Mouse (Mus musculus) CH12.LX (cell line): ENCODE results near the gene Mnd1. TPM values are rescaled to one million over a fixed set of nuclear protein-coding genes. Genes with fewer than 3 reads are reported as not detected.

ENCODE experiments used
- DNase-seq: peaks from one replicate; pipeline ENCODE4 v3.0.0-alpha.2; 2013; ENCODE audit errors: extremely low read depth
- H3K27ac ChIP-seq: 2 replicates; pipeline ENCODE4 v1.5.1; 2012; ENCODE audit warnings: low read depth, mild to moderate bottlenecking, control low read depth, moderate library complexity; ENCODE audit not compliant: insufficient read depth
- H3K27me3 ChIP-seq: replicated peaks from 2 replicates; pipeline ENCODE3; 2012; ENCODE audit warnings: inconsistent platforms
- H3K36me3 ChIP-seq, 2 experiments: replicated peaks in 1 of 2; 2 replicates each; pipeline versions ENCODE3 to v1.6.1; 2012; ENCODE audit warnings: inconsistent platforms in 1 of 2, low read length in 1 of 2, mild to moderate bottlenecking in 1 of 2, mixed read lengths in 1 of 2, moderate library complexity in 1 of 2; ENCODE audit not compliant: control insufficient read depth in 1 of 2, insufficient read depth in 1 of 2
- H3K4me1 ChIP-seq, 2 experiments: 2 replicates each; pipeline ENCODE4 v1.6.1; 2012; ENCODE audit warnings: inconsistent platforms in 1 of 2, moderate library complexity in 1 of 2; ENCODE audit not compliant: insufficient read depth in 2 of 2, control insufficient read depth in 1 of 2
- H3K4me2 ChIP-seq: 2 replicates; pipeline ENCODE4 v1.6.1; 2012; ENCODE audit warnings: low read depth, mild to moderate bottlenecking, control low read depth; ENCODE audit not compliant: poor library complexity, insufficient read depth, severe bottlenecking
- H3K4me3 ChIP-seq, 3 experiments: fragments of 150-350 bp in 1 of 3; sonication (generic) in 1 of 3; replicated peaks in 1 of 3; 2 replicates each; pipeline versions ENCODE3 to v1.5.1; 2011 to 2012; ENCODE audit warnings: low read depth in 2 of 3, low read length in 2 of 3, mild to moderate bottlenecking in 2 of 3, moderate library complexity in 2 of 3, control low read depth in 1 of 3, improper control_type of control experiment in 1 of 3, inconsistent platforms in 1 of 3, mixed read lengths in 1 of 3; ENCODE audit not compliant: poor library complexity in 1 of 3
- H3K79me2 ChIP-seq: replicated peaks from 2 replicates; pipeline ENCODE4 v1.6.1; 2012; ENCODE audit warnings: mild to moderate bottlenecking, moderate library complexity; ENCODE audit not compliant: control insufficient read depth, poor library complexity, insufficient read depth, severe bottlenecking; ENCODE audit errors: extremely low read depth
- H3K9ac ChIP-seq: 2 replicates; pipeline ENCODE4 v1.6.1; 2012; ENCODE audit warnings: low read depth, mild to moderate bottlenecking, control low read depth, moderate library complexity; ENCODE audit not compliant: insufficient read depth
- H3K9me3 ChIP-seq: replicated peaks from 2 replicates; pipeline ENCODE3; 2012; ENCODE audit warnings: low read length, inconsistent platforms, mixed read lengths
- BHLHE40 ChIP-seq: IDR thresholded peaks from 2 replicates; pipeline ENCODE4 v1.6.1; 2011; ENCODE audit warnings: mild to moderate bottlenecking, low read depth, low read length, improper control_type of control experiment
- CHD1 ChIP-seq: IDR thresholded peaks from 2 replicates; pipeline ENCODE4 v1.6.1; 2012; ENCODE audit warnings: low read depth, low read length, improper control_type of control experiment, inconsistent platforms
- CHD2 ChIP-seq: IDR thresholded peaks from 2 replicates; pipeline ENCODE4 v1.6.1; 2011; ENCODE audit warnings: low read length, improper control_type of control experiment
- E2F4 ChIP-seq: IDR thresholded peaks from 2 replicates; pipeline ENCODE4 v1.6.1; 2011; ENCODE audit warnings: low read depth, low read length, improper control_type of control experiment; ENCODE audit not compliant: insufficient replicate concordance
- ETS1 ChIP-seq: conservative IDR thresholded peaks from 2 replicates; pipeline ENCODE4 v1.6.1; 2012; ENCODE audit warnings: low read depth, mild to moderate bottlenecking, inconsistent platforms, low read length, improper control_type of control experiment, moderate library complexity
- GABPA ChIP-seq: IDR thresholded peaks from 2 replicates; pipeline ENCODE4 v1.6.1; 2012; ENCODE audit warnings: low read depth, low read length, improper control_type of control experiment, inconsistent platforms; ENCODE audit not compliant: insufficient replicate concordance
- HCFC1 ChIP-seq: IDR thresholded peaks from 2 replicates; pipeline ENCODE4 v1.6.1; 2012; ENCODE audit warnings: low read depth, mild to moderate bottlenecking, inconsistent platforms, low read length, improper control_type of control experiment
- IRF4 ChIP-seq: IDR thresholded peaks from 2 replicates; pipeline ENCODE4 v1.6.1; 2014; ENCODE audit warnings: low read depth, mild to moderate bottlenecking, inconsistent platforms, low read length, improper control_type of control experiment
- JUND ChIP-seq: conservative IDR thresholded peaks from 2 replicates; pipeline ENCODE4 v1.6.1; 2011; ENCODE audit warnings: low read depth, low read length, improper control_type of control experiment
- KAT2A ChIP-seq: IDR thresholded peaks from 2 replicates; pipeline ENCODE4 v1.6.1; 2012; ENCODE audit warnings: low read length, improper control_type of control experiment, inconsistent platforms; ENCODE audit not compliant: insufficient replicate concordance
- MAX ChIP-seq: IDR thresholded peaks from 2 replicates; pipeline ENCODE4 v1.6.1; 2011; ENCODE audit warnings: low read length, improper control_type of control experiment
- MEF2A ChIP-seq: IDR thresholded peaks from 2 replicates; pipeline ENCODE4 v1.6.1; 2014; ENCODE audit warnings: low read depth, mild to moderate bottlenecking, inconsistent platforms, low read length, improper control_type of control experiment, borderline replicate concordance
- NRF1 ChIP-seq: IDR thresholded peaks from 2 replicates; pipeline ENCODE4 v1.6.1; 2014; ENCODE audit warnings: low read depth, mild to moderate bottlenecking, inconsistent platforms, low read length, improper control_type of control experiment, moderate library complexity
- PAX5 ChIP-seq: IDR thresholded peaks from 2 replicates; pipeline ENCODE4 v1.6.1; 2012; ENCODE audit warnings: low read length, inconsistent platforms, mixed read lengths
- POLR2A ChIP-seq: IDR thresholded peaks from 2 replicates; pipeline ENCODE4 v1.6.1; 2011; ENCODE audit warnings: low read depth, mild to moderate bottlenecking, improper control_type of control experiment, low read length
- POLR2AphosphoS2 ChIP-seq: IDR thresholded peaks from 2 replicates; pipeline ENCODE4 v1.6.1; 2011; ENCODE audit warnings: low read depth, low read length, improper control_type of control experiment
- RCOR1 ChIP-seq: conservative IDR thresholded peaks from 2 replicates; pipeline ENCODE4 v1.6.1; 2012; ENCODE audit warnings: low read depth, mild to moderate bottlenecking, inconsistent platforms, low read length, improper control_type of control experiment
- SIN3A ChIP-seq: IDR thresholded peaks from 2 replicates; pipeline ENCODE4 v1.6.1; 2012; ENCODE audit warnings: low read length, improper control_type of control experiment, inconsistent platforms
- SMC3 ChIP-seq: IDR thresholded peaks from 2 replicates; pipeline ENCODE4 v1.6.1; 2011; ENCODE audit warnings: low read depth, low read length, improper control_type of control experiment
- TCF12 ChIP-seq: IDR thresholded peaks from 2 replicates; pipeline ENCODE4 v1.6.1; 2014; ENCODE audit warnings: low read depth, mild to moderate bottlenecking, inconsistent platforms, low read length, improper control_type of control experiment
- UBTF ChIP-seq: IDR thresholded peaks from 2 replicates; pipeline ENCODE4 v1.6.1; 2012; ENCODE audit warnings: low read depth, mild to moderate bottlenecking, inconsistent platforms, low read length, improper control_type of control experiment, moderate library complexity
- USF2 ChIP-seq: conservative IDR thresholded peaks from 2 replicates; pipeline ENCODE4 v1.6.1; 2011; ENCODE audit warnings: low read depth, low read length, improper control_type of control experiment
- ZMIZ1 ChIP-seq: IDR thresholded peaks from 2 replicates; pipeline ENCODE4 v1.6.1; 2012; ENCODE audit warnings: low read depth, mild to moderate bottlenecking, inconsistent platforms, low read length, improper control_type of control experiment
- ZNF384 ChIP-seq: IDR thresholded peaks from 2 replicates; pipeline ENCODE4 v1.6.1; 2012; ENCODE audit warnings: low read depth, low read length, improper control_type of control experiment, inconsistent platforms
- dilution Hi-C: fragments of 300-500 bp; cut with MboI; formaldehyde crosslinking; loops from 2 replicates; pipeline ENCODE4 v1.14.3; 2020; ENCODE audit warnings: low sequenced_read_pairs; ENCODE audit not compliant: extremely low pct_unique_long_range_greater_than_20kb, extremely low pct_ligation_motif_present
- in situ Hi-C: fragments of 300-500 bp; cut with MboI; formaldehyde crosslinking; loops from 3 replicates; pipeline ENCODE4 v1.14.3; 2019; ENCODE audit warnings: low sequenced_read_pairs, low pct_ligation_motif_present, low pct_unique_long_range_greater_than_20kb, mixed read lengths
- polyA plus RNA-seq: library from polyadenylated mRNA; unstranded; fragments of >175 nt; gene quantifications from 2 replicates; pipeline ENCODE4 v1.2.1, GENCODE M21; 2012; ENCODE audit warnings: low read depth; ENCODE audit not compliant: insufficient read length
- total RNA-seq, 2 experiments: library from RNA; depleted of rRNA; stranded (reverse); fragments of 300-350 nt in 1 of 2; fragments of >200 nt in 1 of 2; gene quantifications; 2 replicates each; pipeline ENCODE4 v1.2.3; 2012 to 2014

Mnd1 gene
- total and polyA plus RNA-seq, 3 experiments, result 14.2 to 23.1 (median 19.0) TPM

DNA sequence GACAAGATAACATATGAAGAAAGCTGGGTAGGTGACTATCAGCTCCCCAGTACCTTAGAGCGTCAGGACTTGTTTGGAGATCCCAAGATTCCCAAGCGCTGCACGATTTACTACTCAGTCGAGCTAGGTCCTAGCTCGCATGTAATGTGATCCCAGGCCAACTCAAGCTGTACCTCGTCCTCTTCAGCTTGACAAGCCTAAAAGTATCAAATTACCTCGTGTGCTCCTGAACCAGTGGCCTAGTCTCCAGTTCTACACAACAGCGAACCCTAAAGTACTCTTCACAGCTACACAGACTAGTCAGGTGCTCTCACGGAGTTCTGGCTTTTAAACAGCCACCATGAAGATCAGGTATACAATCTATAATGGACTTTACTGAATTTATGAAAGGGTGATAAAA, 70.2 kb downstream of the Mnd1 start:
- H3K4me2 ChIP-seq, result no peak overlapping the region
- no peaks in the 10 kb centered on the region for H3K79me2 ChIP-seq
- dilution Hi-C loops (no loop called here), in situ Hi-C loops (no loop called here)
- no peak for DNase-seq
- peaks cover 5% of the 10 kb centered on the region for H3K9me3 ChIP-seq
- peaks cover 0 to 10% of the 10 kb centered on the region in 2 experiments for H3K36me3 ChIP-seq
- H3K4me3 ChIP-seq, result no peak overlapping the region
- H3K4me1 ChIP-seq, result peaks cover 0 to 5% of the 10 kb centered on the region in 2 experiments; a peak in 1 of 4 replicates
- no peak overlapping the region for H3K27ac ChIP-seq
- TF ChIP-seq JUND (no peak), SIN3A (no peak), POLR2AphosphoS2 (no peak), SMC3 (no peak), GABPA (no peak), TCF12 (no peak), KAT2A (no peak), HCFC1 (no peak), IRF4 (no peak)
- no peak overlapping the region for H3K9ac ChIP-seq
- H3K27me3 ChIP-seq, result no peaks in the 10 kb centered on the region

- no peak overlapping the region for H3K4me3 ChIP-seq
- H3K9ac ChIP-seq, result no peak overlapping the region
- H3K79me2 ChIP-seq, result no peaks in the 10 kb centered on the region
- dilution Hi-C loops, result no loop called here
- in situ Hi-C loops, result no loop called here
- peaks cover 5% of the 10 kb centered on the region for H3K9me3 ChIP-seq
- peaks cover 0 to 2% of the 10 kb centered on the region in 2 experiments for H3K36me3 ChIP-seq
- peaks cover under 1% of the 10 kb centered on the region in 2 experiments; a peak in 2 of 4 replicates for H3K4me1 ChIP-seq
- no peak for TF ChIP-seq HCFC1
- no peak for TF ChIP-seq NRF1
- no peak for TF ChIP-seq MAX
- TF ChIP-seq ZMIZ1, result no peak
- no peak for TF ChIP-seq CHD1
- no peak for TF ChIP-seq SIN3A
- no peak for TF ChIP-seq CHD2
- no peak for TF ChIP-seq JUND
- TF ChIP-seq TCF12, result no peak
- no peak for TF ChIP-seq SMC3
- no peak for TF ChIP-seq POLR2A
- TF ChIP-seq RCOR1, result no peak
- no peak for TF ChIP-seq UBTF
- TF ChIP-seq E2F4, result no peak
- TF ChIP-seq BHLHE40, result no peak
- TF ChIP-seq PAX5, result no peak
- no peak for TF ChIP-seq ETS1
- TF ChIP-seq ZNF384, result no peak
- TF ChIP-seq USF2, result no peak
- no peak for TF ChIP-seq MEF2A
- H3K4me2 ChIP-seq, result no peak overlapping the region
- no peak overlapping the region for H3K27ac ChIP-seq
- no peaks in the 10 kb centered on the region for H3K27me3 ChIP-seq
- no peak for DNase-seq
These were observed 74.3 kb downstream of the Mnd1 start for GRCm38 (mm10) chr3:84081208-84081722.
